Mouse (Mus musculus) hindbrain, embryonic 13.5 days (tissue): ENCODE measurements at regions not wholly inside any gene's neighbourhood (a gene's known extent, or its start where the extent isn't known, plus 50 kb on each side); places are given as distances from the start of the nearest gene placed in this dataset. TPM values are rescaled to one million over a fixed set of nuclear protein-coding genes. Genes with fewer than 3 reads are reported as not detected.

Source experiments
- ATAC-seq: fragments of 200-750 bp; cut with Nextera tagmentation; 2 replicates; pipeline ENCODE4 v1.8.0; 2017; ENCODE audit warnings: moderate TSS enrichment; ENCODE audit not compliant: low FRiP score
- H3K27ac ChIP-seq: fragments of 300-500 bp; sonication (generic); 2 replicates; pipeline ENCODE4 v1.5.1; 2015; ENCODE audit warnings: inconsistent platforms, mild to moderate bottlenecking, moderate library complexity
- H3K27me3 ChIP-seq: fragments of 300-500 bp; sonication (generic); 2 replicates; pipeline ENCODE4 v1.6.1; 2015; ENCODE audit warnings: mild to moderate bottlenecking, inconsistent platforms
- H3K36me3 ChIP-seq: fragments of 300-500 bp; sonication (generic); 2 replicates; pipeline ENCODE4 v1.6.1; 2015; ENCODE audit warnings: mild to moderate bottlenecking, inconsistent platforms
- H3K4me1 ChIP-seq: fragments of 300-500 bp; sonication (generic); replicated peaks from 2 replicates; pipeline ENCODE4 v1.6.1; 2015; ENCODE audit warnings: inconsistent platforms
- H3K4me2 ChIP-seq: fragments of 300-500 bp; sonication (generic); 2 replicates; pipeline ENCODE4 v1.6.1; 2015; ENCODE audit warnings: inconsistent platforms, mild to moderate bottlenecking, moderate library complexity
- H3K4me3 ChIP-seq: fragments of 300-500 bp; sonication (generic); 2 replicates; pipeline ENCODE4 v1.5.1; 2015; ENCODE audit warnings: mild to moderate bottlenecking, inconsistent platforms
- H3K9ac ChIP-seq: fragments of 300-500 bp; sonication (generic); 2 replicates; pipeline ENCODE4 v1.6.1; 2015; ENCODE audit warnings: mild to moderate bottlenecking, inconsistent platforms
- H3K9me3 ChIP-seq: fragments of 300-500 bp; sonication (generic); 2 replicates; pipeline ENCODE4 v1.6.1; 2016; ENCODE audit warnings: inconsistent platforms
- WGBS: fragments of 180-500 bp; shearing (Covaris S2); methylation state at CpG from one replicate; pipeline ENCODE4 v1.1.7; 2015; 5-methylcytosine and 5-hydroxymethylcytosine counted together
- microRNA-seq: library from miRNA; unstranded; fragments of <30 nt; microRNA quantifications from one replicate; pipeline ENCODE4, GENCODE M21; 2016

DNA sequence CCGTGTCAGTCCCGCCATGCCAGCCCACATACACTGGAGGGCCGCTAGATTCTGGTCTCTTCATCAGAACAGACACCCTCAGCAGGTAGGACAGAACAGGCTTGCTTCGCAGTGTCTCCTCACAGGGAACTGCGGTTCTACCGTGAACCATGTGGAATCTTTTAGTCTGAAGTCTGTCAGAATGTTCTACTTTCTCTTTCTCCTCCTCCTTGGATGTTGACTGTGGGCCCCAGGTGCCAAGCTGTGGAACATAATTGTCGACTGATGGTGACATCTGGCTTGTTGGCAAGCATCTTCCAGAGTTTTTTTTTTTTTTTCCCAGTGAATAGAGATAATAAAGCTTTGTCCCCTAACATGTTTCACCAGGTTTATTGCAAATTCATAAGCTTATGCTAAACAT is 91.3 kb upstream of the Cnr1 start:
- Histone ChIP-seq H3K27ac (no peak overlapping the region), H3K4me2 (no peak overlapping the region), H3K9ac (no peak overlapping the region), H3K36me3 (no peaks in the 10 kb centered on the region), H3K27me3 (no peaks in the 10 kb centered on the region), H3K4me3 (no peak overlapping the region), H3K9me3 (no peaks in the 10 kb centered on the region), H3K4me1 (no peaks in the 10 kb centered on the region)
- WGBS, result 76% methylated on average over 7 of the region's 7 CpGs
- ATAC-seq, result no peak

DNA sequence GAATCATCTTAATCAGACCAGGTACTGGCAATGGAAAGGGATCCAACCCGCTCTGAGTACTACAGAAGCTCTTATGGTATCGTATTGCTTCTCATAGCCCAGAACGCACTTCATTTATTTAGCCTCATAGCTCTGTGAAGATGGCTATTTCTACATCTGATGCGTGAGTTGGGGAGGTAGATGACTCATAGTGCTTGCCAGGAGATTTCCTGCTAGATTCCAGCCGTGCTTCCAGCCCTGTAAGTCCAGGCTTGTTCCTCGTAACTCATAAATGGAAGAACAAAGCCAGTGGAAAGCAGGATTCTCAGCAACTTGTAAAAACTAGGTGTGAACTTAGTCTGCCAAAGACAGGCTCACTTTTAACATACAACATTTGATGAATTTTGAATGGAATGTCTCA is 86.0 kb upstream of the Cnr1 start:
- no peak overlapping the region for H3K9ac ChIP-seq
- H3K27ac ChIP-seq, result no peak overlapping the region
- ATAC-seq, result no peak
- H3K4me2 ChIP-seq, result no peak overlapping the region
- 89% methylated on average over 6 of the region's 6 CpGs for WGBS
- H3K36me3 ChIP-seq, result no peaks in the 10 kb centered on the region
- H3K9me3 ChIP-seq, result no peaks in the 10 kb centered on the region
- H3K4me1 ChIP-seq, result peaks cover 14% of the 10 kb centered on the region
- H3K4me3 ChIP-seq, result no peak overlapping the region
- no peaks in the 10 kb centered on the region for H3K27me3 ChIP-seq

DNA sequence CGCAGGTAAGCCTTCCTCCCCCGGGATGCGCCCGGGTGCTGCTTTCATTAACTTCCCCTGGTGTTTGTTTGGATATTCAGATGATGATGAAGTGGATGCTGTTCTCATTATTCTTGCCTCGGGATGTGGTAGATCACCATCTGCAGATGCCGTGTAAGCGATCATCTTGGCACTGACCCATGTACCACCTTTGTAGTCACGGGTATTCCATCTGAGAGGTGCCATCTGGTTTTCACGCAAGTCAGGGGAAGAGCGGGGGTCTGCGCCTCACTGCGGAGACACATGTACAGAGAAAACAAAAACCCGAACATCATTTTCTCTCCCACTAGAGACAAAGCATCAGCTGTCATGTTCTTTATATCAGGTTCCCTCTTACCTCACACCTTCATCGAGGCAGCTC is 84.3 kb upstream of the Cnr1 start:
- no peaks in the 10 kb centered on the region for H3K36me3 ChIP-seq
- 41% methylated on average over 14 of the region's 14 CpGs for WGBS

DNA sequence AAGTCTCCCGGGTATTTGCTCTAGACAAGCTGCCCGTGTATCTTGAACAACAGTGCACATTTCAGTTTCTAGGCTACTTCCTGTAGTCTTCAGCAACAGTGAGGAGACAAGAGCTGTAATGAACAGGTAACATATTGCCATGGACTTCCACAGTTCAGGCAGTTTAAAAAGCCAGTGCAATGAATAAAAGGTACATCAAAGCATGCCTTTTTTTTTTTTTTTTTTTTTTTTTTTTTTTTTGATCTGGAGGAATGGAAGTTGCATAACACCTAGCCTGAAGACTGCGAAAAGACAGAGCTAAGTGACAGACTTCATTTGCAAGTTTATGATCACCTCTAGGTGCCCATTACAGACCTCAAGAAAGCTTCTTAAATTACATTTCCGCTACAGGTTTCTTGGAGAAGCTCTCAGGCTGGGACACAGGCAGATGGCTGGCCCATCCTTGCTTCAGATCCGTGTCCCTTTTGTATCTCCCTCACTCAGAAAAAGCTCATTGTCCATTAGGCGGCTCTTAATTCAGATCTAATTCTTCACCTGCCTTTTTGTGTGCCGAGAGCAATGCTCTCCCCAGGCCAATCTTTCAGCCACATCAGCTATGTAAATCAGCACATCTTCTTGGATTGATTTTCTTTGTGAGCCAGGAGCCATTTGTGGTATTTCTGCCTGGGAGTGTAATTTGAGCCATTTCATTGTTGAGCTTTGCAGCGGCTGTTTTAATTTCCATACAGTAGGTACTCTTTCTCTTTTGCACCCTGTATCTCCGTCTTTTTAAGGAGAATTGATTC is 78.6 kb upstream of the Cnr1 start:
- Histone ChIP-seq H3K9me3 (no peaks in the 10 kb centered on the region), H3K4me1 (peaks cover 16% of the 10 kb centered on the region), H3K36me3 (no peaks in the 10 kb centered on the region), H3K9ac (peak overlapping the region; percentile 30; the same call in 1 of the 2 replicates), H3K27me3 (no peaks in the 10 kb centered on the region), H3K4me3 (no peak overlapping the region), H3K27ac (peak overlapping the region; percentile 67), H3K4me2 (peak overlapping the region; percentile 25; the same call in 1 of the 2 replicates)
- 26% methylated on average over 9 of the region's 9 CpGs for WGBS
- ATAC-seq, result peak; percentile 37; the same call in 1 of the 2 replicates

More for the DNA sequence above, 84.3 kb upstream of the Cnr1 start:
- Histone ChIP-seq H3K4me1 (peaks cover 16% of the 10 kb centered on the region), H3K4me2 (peak overlapping the region; percentile 26), H3K9ac (0 out of 2 replicates have a peak overlapping the region, but pooled peaks have one; percentile 20), H3K4me3 (no peak overlapping the region), H3K27ac (no peak overlapping the region), H3K9me3 (no peaks in the 10 kb centered on the region), H3K27me3 (no peaks in the 10 kb centered on the region)
- peak; percentile 74 for ATAC-seq

DNA sequence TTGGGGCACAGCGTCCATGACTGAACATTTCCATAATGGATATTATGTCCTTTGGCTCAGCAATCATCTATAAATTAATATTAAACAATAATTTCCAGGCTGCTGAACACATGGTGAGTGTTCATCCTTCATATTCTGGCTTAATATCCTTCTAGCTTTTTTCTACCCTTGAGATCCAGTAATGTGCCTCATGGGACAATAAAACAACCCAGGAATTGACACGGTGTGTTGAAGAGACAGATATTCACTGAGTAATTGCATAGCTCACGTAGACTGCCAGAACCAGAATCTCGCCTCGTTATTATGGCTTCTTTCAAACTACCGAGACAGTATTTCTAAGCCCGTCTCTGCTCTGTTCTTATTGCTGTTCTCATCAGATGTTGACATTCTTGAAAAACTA is 74.1 kb upstream of the Cnr1 start:
- no peak overlapping the region for H3K4me2 ChIP-seq
- H3K36me3 ChIP-seq, result no peaks in the 10 kb centered on the region
- ATAC-seq, result no peak
- H3K27me3 ChIP-seq, result no peaks in the 10 kb centered on the region
- H3K9me3 ChIP-seq, result no peaks in the 10 kb centered on the region
- no peak overlapping the region for H3K9ac ChIP-seq
- H3K4me1 ChIP-seq, result peaks cover 10% of the 10 kb centered on the region
- peak overlapping the region; percentile 66 for H3K27ac ChIP-seq
- 48% methylated on average over 7 of the region's 7 CpGs for WGBS
- H3K4me3 ChIP-seq, result no peak overlapping the region

DNA sequence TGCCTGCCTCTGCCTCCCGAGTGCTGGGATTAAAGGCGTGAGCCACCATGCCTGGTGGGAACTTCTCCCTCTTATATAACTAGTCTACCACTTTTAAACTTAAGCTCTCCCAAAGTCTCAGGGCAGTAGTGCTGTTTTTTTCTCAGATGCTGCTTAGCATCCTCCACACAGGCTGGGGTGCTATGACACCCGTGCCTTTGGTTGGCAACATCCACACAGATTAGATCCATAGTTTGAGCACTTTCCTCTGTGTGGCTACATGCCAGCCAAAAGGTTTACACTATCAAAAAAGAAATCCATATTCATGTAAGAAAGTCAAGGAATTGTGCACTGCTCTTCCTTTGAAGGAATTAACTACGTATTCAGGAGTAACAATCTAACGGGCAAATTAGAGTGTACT is 72.1 kb upstream of the Cnr1 start:
- Histone ChIP-seq H3K36me3 (no peaks in the 10 kb centered on the region), H3K27ac (no peak overlapping the region), H3K27me3 (no peaks in the 10 kb centered on the region), H3K4me3 (no peak overlapping the region), H3K9me3 (no peaks in the 10 kb centered on the region), H3K4me1 (no peaks in the 10 kb centered on the region), H3K9ac (no peak overlapping the region), H3K4me2 (no peak overlapping the region)
- no peak for ATAC-seq
- 93% methylated on average over 5 of the region's 5 CpGs for WGBS

DNA sequence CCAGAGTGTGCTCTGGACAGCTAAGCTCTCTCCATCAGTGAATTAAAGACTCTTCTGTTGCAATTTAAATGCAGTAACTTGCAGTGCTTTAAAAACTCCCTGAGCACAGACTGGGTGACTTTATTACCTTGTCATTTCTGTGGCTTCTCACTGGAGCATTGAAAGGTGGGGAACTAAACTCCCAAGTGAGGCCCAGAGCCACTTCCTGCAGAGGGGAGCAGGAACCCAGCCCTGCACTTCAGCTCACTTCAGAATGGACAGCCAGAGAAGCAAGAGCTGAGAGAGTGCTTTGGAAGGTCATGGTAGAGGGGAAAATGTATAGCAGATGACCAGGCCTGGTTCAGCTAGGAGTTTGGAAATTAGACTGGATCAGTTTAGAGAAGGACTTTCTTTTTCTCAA is 69.3 kb upstream of the Cnr1 start:
- Histone ChIP-seq H3K9me3 (no peaks in the 10 kb centered on the region), H3K4me1 (no peaks in the 10 kb centered on the region), H3K4me2 (no peak overlapping the region), H3K4me3 (no peak overlapping the region), H3K27ac (no peak overlapping the region), H3K36me3 (no peaks in the 10 kb centered on the region), H3K9ac (no peak overlapping the region), H3K27me3 (no peaks in the 10 kb centered on the region)
- ATAC-seq, result no peak

DNA sequence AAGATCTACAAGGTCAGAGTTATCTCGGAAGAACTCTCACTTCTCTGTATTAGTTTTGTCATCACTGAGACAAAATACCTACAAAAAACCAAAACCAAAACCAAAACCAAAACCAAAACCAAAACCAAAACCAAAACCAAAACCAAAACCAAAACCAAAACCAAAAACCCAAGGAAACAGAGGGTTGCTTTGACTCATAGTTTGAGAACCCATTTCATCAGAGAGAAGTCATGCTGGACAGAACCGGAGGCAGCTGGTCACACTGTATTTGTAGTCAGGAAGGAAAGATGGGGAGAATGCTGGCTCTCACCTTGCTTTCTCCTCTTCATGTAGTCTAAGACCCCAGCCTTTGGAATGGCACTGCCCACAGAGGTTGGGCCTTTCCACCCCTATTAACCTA is 57.3 kb upstream of the Cnr1 start:
- Histone ChIP-seq H3K4me2 (no peak overlapping the region), H3K9me3 (no peaks in the 10 kb centered on the region), H3K4me1 (no peaks in the 10 kb centered on the region), H3K27ac (no peak overlapping the region), H3K9ac (no peak overlapping the region), H3K36me3 (no peaks in the 10 kb centered on the region), H3K4me3 (no peak overlapping the region), H3K27me3 (no peaks in the 10 kb centered on the region)
- no peak for ATAC-seq
- 95% methylated on average over 2 of the region's 2 CpGs for WGBS

DNA sequence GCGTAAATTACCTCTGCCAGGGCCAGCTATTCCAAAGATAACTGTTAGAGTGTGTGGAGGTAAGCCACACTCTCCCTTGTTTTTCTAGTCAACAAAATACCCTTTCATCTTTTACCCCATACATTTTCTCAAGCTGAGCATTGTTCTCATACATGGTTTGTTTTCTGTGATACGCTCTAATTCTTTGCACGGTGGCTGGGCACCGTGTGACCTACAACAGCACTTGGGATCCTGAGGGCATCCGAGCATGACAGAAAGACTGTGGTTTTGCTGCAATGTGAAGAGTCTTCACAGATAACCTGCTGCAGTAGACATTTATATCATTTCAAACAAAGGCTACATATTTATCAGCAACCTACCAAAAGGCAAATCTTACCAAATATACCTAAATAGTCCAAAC is 55.1 kb upstream of the Cnr1 start:
- ATAC-seq, result no peak
- no peaks in the 10 kb centered on the region for H3K4me1 ChIP-seq
- no peaks in the 10 kb centered on the region for H3K27me3 ChIP-seq
- H3K4me2 ChIP-seq, result no peak overlapping the region
- no peaks in the 10 kb centered on the region for H3K36me3 ChIP-seq
- no peak overlapping the region for H3K27ac ChIP-seq
- 33% methylated on average over 5 of the region's 5 CpGs for WGBS
- no peak overlapping the region for H3K4me3 ChIP-seq
- H3K9me3 ChIP-seq, result no peaks in the 10 kb centered on the region
- H3K9ac ChIP-seq, result no peak overlapping the region

Small RNA genes lying in the stretch of these regions (microRNA-seq; reads per million reads assigned to microRNA genes)
- gene Gm23304, result not detected
